Mouse (Mus musculus): ENCODE measurements around the gene Mid1.

Mid1 gene

GRCm38 (mm10) chrX:169685131-169685530, at the start of gene Mid1:
TSS of gene Mid1 (plus strand) at chrX:169685199.
- no peak for TF ChIP-seq GATA4 (IDR thresholded peaks at IDR 0.05; ENCODE audit: insufficient replicate concordance, low read length)

DNA sequence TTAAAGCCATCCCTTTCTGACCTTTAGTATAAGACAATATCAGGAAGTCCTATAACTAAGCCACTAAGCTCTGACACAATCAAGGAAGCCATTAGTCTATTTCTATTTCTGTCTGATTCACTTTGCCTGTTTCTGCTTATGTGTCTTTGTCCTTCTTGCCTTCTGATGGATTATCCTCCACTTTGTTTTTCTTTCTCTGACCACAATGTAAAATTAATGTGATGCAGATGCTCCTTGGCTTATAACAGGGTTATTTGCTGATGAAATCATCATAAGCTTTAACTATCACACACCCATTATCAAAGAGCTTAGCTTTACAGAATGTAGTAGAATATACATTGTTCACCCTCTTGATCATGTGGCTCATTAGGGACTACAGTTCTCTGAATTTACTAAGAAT, 11.9 kb upstream of the Mid1 start:
- no peak for TF ChIP-seq GATA4 (IDR thresholded peaks at IDR 0.05; ENCODE audit: insufficient replicate concordance, low read length)

GRCm38 (mm10) chrX:169676313-169676712, 8.7 kb upstream of the Mid1 start:
- TF ChIP-seq GATA4 (IDR thresholded peaks at IDR 0.05; ENCODE audit: insufficient replicate concordance, low read length): no peak

- no peak for TF ChIP-seq GATA4 (IDR thresholded peaks at IDR 0.05; ENCODE audit: insufficient replicate concordance, low read length)
Observed at GRCm38 (mm10) chrX:169685731-169686130, 732 bp downstream of the Mid1 start.

- no peak for TF ChIP-seq GATA4 (IDR thresholded peaks at IDR 0.05; ENCODE audit: insufficient replicate concordance, low read length)
Observed at GRCm38 (mm10) chrX:169691217-169691616, 6.2 kb downstream of the Mid1 start.

DNA sequence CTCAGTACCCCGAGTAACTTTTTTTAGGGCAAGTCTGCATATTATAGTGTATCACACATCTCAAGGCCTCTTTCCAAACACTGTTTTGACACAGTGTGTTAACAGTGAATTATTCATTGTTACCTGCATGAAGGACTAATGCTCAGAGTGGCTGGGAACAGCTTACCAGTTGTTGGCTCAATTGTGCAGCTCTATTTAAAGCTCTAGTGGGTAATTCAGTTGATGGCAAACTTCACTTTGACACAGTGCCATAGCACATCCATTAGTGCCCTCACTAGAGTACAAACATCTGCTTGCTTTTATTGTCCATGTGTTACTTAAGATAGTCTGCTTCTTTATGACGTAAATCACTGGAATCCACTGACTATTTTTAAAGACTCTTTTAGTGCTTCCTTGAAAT, 6.7 kb downstream of the Mid1 start:
- TF ChIP-seq GATA4 (IDR thresholded peaks at IDR 0.05; ENCODE audit: insufficient replicate concordance, low read length): no peak

GRCm38 (mm10) chrX:169692225-169692909, 7.4 kb downstream of the Mid1 start:
- no peak for TF ChIP-seq GATA4 (IDR thresholded peaks at IDR 0.05; ENCODE audit: insufficient replicate concordance, low read length)

DNA sequence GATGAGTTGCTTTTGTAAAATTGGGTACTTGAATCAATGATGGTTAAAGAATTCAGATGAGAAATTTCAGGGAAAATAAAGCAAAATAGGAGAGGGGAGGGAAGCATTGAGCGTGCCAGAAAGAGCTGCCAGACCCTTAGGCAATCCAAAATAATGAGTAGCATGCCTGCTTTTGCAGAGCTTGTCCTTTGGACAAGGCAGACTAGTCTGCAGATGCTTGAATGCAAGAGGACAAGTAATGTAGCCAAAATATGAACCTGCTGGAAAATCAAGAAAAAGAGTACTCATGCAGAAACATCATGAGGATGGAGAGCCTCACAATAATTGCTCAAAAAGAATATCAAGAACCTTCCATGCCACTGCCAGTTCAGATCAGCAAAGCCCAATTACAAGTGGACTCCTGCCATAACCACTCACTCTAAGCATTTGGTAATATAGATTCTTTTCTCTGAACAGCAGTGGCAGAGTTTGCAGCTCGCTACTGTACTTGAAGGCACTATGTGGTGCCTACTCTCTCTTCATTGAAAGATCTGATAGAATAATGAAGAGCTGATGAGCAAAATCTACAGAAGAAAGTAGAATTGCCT, 19.1 kb downstream of the Mid1 start:
- no peak for TF ChIP-seq GATA4 (IDR thresholded peaks at IDR 0.05; ENCODE audit: insufficient replicate concordance, low read length)

- TF ChIP-seq GATA4 (IDR thresholded peaks at IDR 0.05; ENCODE audit: insufficient replicate concordance, low read length): no peak
Observed at GRCm38 (mm10) chrX:169723511-169723910, 38.5 kb downstream of the Mid1 start.

- no peak for TF ChIP-seq GATA4 (IDR thresholded peaks at IDR 0.05; ENCODE audit: insufficient replicate concordance, low read length)
Observed at GRCm38 (mm10) chrX:169735387-169735969, 50.5 kb downstream of the Mid1 start.

- TF ChIP-seq GATA4 (IDR thresholded peaks at IDR 0.05; ENCODE audit: insufficient replicate concordance, low read length): no peak
Observed at GRCm38 (mm10) chrX:169758001-169758400, 73.0 kb downstream of the Mid1 start.

DNA sequence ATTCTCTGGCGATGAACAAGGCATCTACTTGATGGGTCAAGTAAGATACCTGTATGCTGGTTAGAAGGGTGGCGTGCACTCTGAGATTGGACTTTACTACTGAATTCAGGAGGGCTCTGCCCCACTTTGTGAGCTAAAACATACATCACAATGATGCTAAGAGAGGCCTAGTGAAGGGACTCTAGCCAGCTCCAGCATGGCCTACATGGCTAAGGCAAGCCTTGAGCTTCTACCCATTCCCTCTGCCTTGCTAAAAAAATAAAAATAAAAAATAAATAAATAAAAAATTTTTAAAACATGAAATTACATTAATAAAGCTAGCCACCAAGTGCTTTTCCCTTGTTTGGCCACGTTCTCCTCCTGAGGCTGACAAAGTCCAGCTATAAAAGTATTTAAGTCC, 94.5 kb downstream of the Mid1 start, which contains the start of gene 4933400A11Rik:
Gene 4933400A11Rik, minus strand, starts transcription at position 101 of the 400 bp plus-strand sequence.
- TF ChIP-seq GATA4 (IDR thresholded peaks at IDR 0.05; ENCODE audit: insufficient replicate concordance, low read length): no peak

DNA sequence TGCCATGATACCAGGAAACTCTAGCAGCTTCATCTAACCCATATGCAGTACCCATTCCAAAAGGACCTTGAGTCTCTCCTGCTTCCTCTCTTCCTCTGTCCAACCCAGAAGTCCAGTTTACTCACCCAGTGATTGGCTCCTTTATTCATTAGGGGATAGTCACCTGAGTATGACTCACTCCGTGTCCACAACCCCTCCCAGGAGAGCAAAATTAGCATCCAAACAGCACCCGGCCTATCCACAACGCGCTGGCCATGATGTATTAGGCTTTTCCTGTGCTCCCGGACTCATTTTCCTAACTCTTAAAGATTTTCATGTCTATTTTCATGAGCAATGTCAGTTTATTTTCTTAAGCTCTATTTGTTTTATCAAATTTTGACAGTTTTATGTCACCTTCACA, 104.7 kb downstream of the Mid1 start:
- no peak for TF ChIP-seq GATA4 (IDR thresholded peaks at IDR 0.05; ENCODE audit: insufficient replicate concordance, low read length)

- TF ChIP-seq GATA4 (IDR thresholded peaks at IDR 0.05; ENCODE audit: insufficient replicate concordance, low read length): no peak
Observed at GRCm38 (mm10) chrX:169792879-169793278, 107.9 kb downstream of the Mid1 start.

DNA sequence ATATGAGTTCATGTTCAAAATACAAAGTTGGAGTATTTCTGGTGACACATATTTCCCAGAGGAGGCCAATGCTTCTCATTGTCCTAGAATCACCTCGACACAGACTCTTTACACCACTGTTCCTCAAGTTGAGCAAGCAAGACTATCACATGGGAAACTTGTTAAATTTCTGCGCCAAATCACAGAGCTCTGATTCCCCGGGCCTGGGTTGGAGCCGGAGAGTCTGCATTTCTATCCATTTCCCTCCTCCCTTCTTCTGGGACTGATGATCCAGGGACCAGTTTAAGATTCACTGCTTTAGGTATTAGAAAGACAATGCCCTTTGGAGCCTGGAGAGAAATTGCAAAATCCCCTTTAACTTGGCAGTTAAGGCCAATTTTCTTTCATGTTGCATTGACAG, 109.4 kb downstream of the Mid1 start:
- no peak for TF ChIP-seq GATA4 (IDR thresholded peaks at IDR 0.05; ENCODE audit: insufficient replicate concordance, low read length)

- no peak for TF ChIP-seq GATA4 (IDR thresholded peaks at IDR 0.05; ENCODE audit: insufficient replicate concordance, low read length)
Observed at GRCm38 (mm10) chrX:169794831-169795311, 109.9 kb downstream of the Mid1 start.
